12 mouse cellular contexts compared by ENCODE assay signal in the genomic region with DNA sequence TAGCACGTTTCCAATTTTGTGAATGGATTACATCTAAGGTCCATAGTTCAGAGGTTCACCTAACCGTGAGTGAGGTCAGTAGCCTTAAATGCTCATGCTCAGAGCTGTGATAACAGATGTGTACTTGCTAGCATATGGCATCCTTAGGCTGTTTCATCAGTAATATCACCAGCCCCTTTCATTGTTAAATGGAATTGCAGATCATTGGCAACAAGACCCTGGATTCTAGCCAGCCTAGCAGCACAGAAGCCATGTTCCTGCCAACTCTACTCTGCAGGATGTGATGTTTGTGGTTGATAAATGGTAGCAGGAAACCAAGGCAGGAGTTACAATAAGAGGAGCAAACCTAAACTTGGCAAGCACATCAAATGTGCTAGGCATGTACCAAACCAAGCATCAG.
DNase-seq lines count a peak whose midpoint lies in the region; ATAC-seq and TF ChIP-seq lines count a peak whose summit lies in the region.
"Had no signal": no experiment of that assay in that cellular context is flagged by ENCODE, and none has a peak within 500 bp of the region (broad histone marks: within the 10 kb centered on the region; RNA-seq: fewer than 3 reads in every experiment).

No protein-coding gene starts in this region.

- peak; percentile 66; the same call in 1 of the 2 replicates for ATAC-seq in hindbrain, embryonic 14.5 days (ENCODE audit: low FRiP score)
- peak; percentile 35; the same call in 1 of the 2 replicates for ATAC-seq in lung, embryonic 14.5 days (ENCODE audit: insufficient read depth)
- no peak for ATAC-seq in monocyte, adult 5-6 weeks (replicated peaks; ENCODE audit: insufficient number of reproducible peaks, low FRiP score, low TSS enrichment, poor library complexity, severe bottlenecking)

- no peaks in the 10 kb centered on the region for H3K9me3 ChIP-seq in hindbrain, embryonic 14.5 days (ENCODE audit: control insufficient read depth, low read length)
- no peaks in the 10 kb centered on the region for H3K9me3 ChIP-seq in hindbrain, embryonic 10.5 days
- H3K9me3 ChIP-seq in lung, embryonic 14.5 days (ENCODE audit: low read depth, low read length), result no peaks in the 10 kb centered on the region
- H3K9me3 ChIP-seq: embryonic facial prominence, embryonic 15.5 days; midbrain, embryonic 12.5 days had no signal

- no peak for TF ChIP-seq CTCF in lung, embryonic 14.5 days (IDR thresholded peaks at IDR 0.05; ENCODE audit: low read depth)

- intact Hi-C loops in heart, postnatal 14 days (cut with DNase I), result no loop called here

- no peak overlapping the region for H3K4me3 ChIP-seq in hindbrain, embryonic 14.5 days (replicated peaks; ENCODE audit: low read length)
- no peak overlapping the region for H3K4me3 ChIP-seq in hindbrain, embryonic 10.5 days
- no peak overlapping the region for H3K4me3 ChIP-seq in lung, embryonic 14.5 days (ENCODE audit: low read depth, low read length)
- H3K4me3 ChIP-seq: embryonic facial prominence, embryonic 15.5 days; midbrain, embryonic 12.5 days had no signal

- WGBS in hindbrain, embryonic 14.5 days, result 71% methylated on average over 2 of the region's 2 CpGs
- 87% methylated on average over 2 of the region's 2 CpGs for WGBS in hindbrain, embryonic 10.5 days
- WGBS in lung, embryonic 14.5 days, result 55% methylated on average over 2 of the region's 2 CpGs

- no peaks in the 10 kb centered on the region for H3K27me3 ChIP-seq in hindbrain, embryonic 14.5 days (ENCODE audit: control insufficient read depth, insufficient read depth, low read length)
- H3K27me3 ChIP-seq in hindbrain, embryonic 10.5 days (ENCODE audit: insufficient read depth, poor library complexity, severe bottlenecking), result no peaks in the 10 kb centered on the region
- H3K27me3 ChIP-seq in lung, embryonic 14.5 days (ENCODE audit: insufficient read depth, low read length), result no peaks in the 10 kb centered on the region
- H3K27me3 ChIP-seq: embryonic facial prominence, embryonic 15.5 days; midbrain, embryonic 12.5 days had no signal

- H3K27ac ChIP-seq in hindbrain, embryonic 14.5 days, result no peak overlapping the region
- H3K27ac ChIP-seq in hindbrain, embryonic 10.5 days, result no peak overlapping the region
- H3K27ac ChIP-seq in lung, embryonic 14.5 days (ENCODE audit: low read depth), result no peak overlapping the region
- H3K27ac ChIP-seq: embryonic facial prominence, embryonic 15.5 days; midbrain, embryonic 12.5 days had no signal

- DNase-seq in hindbrain, embryonic 14.5 days (ENCODE audit: low spot score), result peak; percentile 64
- no peak for DNase-seq in hindbrain, embryonic 10.5 days (ENCODE audit: low spot score)
- DNase-seq in cerebellum, adult 9-10 months, result peak; percentile 48
- peak; percentile 13 to 24 for DNase-seq in heart, postnatal 14 days
- peak; percentile 67 for DNase-seq in lung, embryonic 14.5 days
- DNase-seq in gastrocnemius, adult 18-20 months (ENCODE audit: low spot score), result no peak
- DNase-seq in thymus, postnatal 25 days, result no peak
- DNase-seq: right cerebral cortex, adult 18-20 months; thymus, adult 18-20 months had no signal

- no peaks in the 10 kb centered on the region for H3K4me1 ChIP-seq in hindbrain, embryonic 14.5 days (replicated peaks; ENCODE audit: control insufficient read depth, insufficient read depth, low read length)
- H3K4me1 ChIP-seq in hindbrain, embryonic 10.5 days (replicated peaks), result no peaks in the 10 kb centered on the region
- H3K4me1 ChIP-seq in lung, embryonic 14.5 days (ENCODE audit: insufficient read depth), result no peaks in the 10 kb centered on the region
- H3K4me1 ChIP-seq: embryonic facial prominence, embryonic 15.5 days; midbrain, embryonic 12.5 days had no signal

- H3K36me3 ChIP-seq in hindbrain, embryonic 14.5 days (replicated peaks; ENCODE audit: control insufficient read depth, insufficient read depth), result no peaks in the 10 kb centered on the region
- H3K36me3 ChIP-seq in hindbrain, embryonic 10.5 days, result no peaks in the 10 kb centered on the region
- no peaks in the 10 kb centered on the region for H3K36me3 ChIP-seq in lung, embryonic 14.5 days (ENCODE audit: insufficient read depth)
- H3K36me3 ChIP-seq: embryonic facial prominence, embryonic 15.5 days; midbrain, embryonic 12.5 days had no signal

- H3K4me2 ChIP-seq in hindbrain, embryonic 14.5 days (replicated peaks), result no peak overlapping the region
- no peak overlapping the region for H3K4me2 ChIP-seq in lung, embryonic 14.5 days
- H3K4me2 ChIP-seq: embryonic facial prominence, embryonic 15.5 days; midbrain, embryonic 12.5 days had no signal

- no peak overlapping the region for H3K9ac ChIP-seq in hindbrain, embryonic 14.5 days
- H3K9ac ChIP-seq in lung, embryonic 14.5 days, result no peak overlapping the region
- H3K9ac ChIP-seq: embryonic facial prominence, embryonic 15.5 days; midbrain, embryonic 12.5 days had no signal

Comparison
In these comparisons a context has a peak if more than half of its experiments do, and no peak if none do; other contexts are left out.
1. DNase-seq: peak in hindbrain, embryonic 14.5 days (single experiment), cerebellum, adult 9-10 months (single experiment), heart, postnatal 14 days (2 of 2) and lung, embryonic 14.5 days (single experiment); none in hindbrain, embryonic 10.5 days (single experiment), gastrocnemius, adult 18-20 months (single experiment) and thymus, postnatal 25 days (single experiment).